Mouse (Mus musculus) heart, embryonic 11.5 days (tissue): Measurements from ENCODE around the gene Commd3. TPM values are rescaled to one million over a fixed set of nuclear protein-coding genes. Genes with fewer than 3 reads are reported as not detected.
A peak's percentile ranks its signal among the peaks of the same experiment; 100 is the strongest.

Source experiments
- ATAC-seq: fragments of 200-750 bp; cut with Nextera tagmentation; replicated peaks from 2 replicates; pipeline ENCODE4 v1.8.0; 2017; ENCODE audit warnings: moderate library complexity; ENCODE audit not compliant: insufficient number of reproducible peaks, low FRiP score, low TSS enrichment
- H3K27ac ChIP-seq: fragments of 300-500 bp; sonication (generic); 2 replicates; pipeline ENCODE4 v1.5.1; 2014; ENCODE audit warnings: mild to moderate bottlenecking, low read depth, low read length
- H3K27me3 ChIP-seq: fragments of 300-500 bp; sonication (generic); 2 replicates; pipeline ENCODE4 v1.6.1; 2014; ENCODE audit warnings: mild to moderate bottlenecking, low read length, mixed read lengths; ENCODE audit not compliant: control insufficient read depth, insufficient read depth
- H3K36me3 ChIP-seq: fragments of 300-500 bp; sonication (generic); 2 replicates; pipeline ENCODE4 v1.6.1; 2014; ENCODE audit warnings: mild to moderate bottlenecking, low read length, moderate library complexity, mixed read lengths; ENCODE audit not compliant: control insufficient read depth, insufficient read depth
- H3K4me1 ChIP-seq: fragments of 300-500 bp; sonication (generic); 2 replicates; pipeline ENCODE4 v1.6.1; 2014; ENCODE audit warnings: low read length; ENCODE audit not compliant: control insufficient read depth, insufficient read depth
- H3K4me2 ChIP-seq: fragments of 300-500 bp; sonication (generic); 2 replicates; pipeline ENCODE4 v1.6.1; 2014; ENCODE audit warnings: mild to moderate bottlenecking, moderate library complexity
- H3K4me3 ChIP-seq: fragments of 300-500 bp; sonication (generic); 2 replicates; pipeline ENCODE4 v1.5.1; 2014; ENCODE audit warnings: low read depth, low read length
- H3K9ac ChIP-seq: fragments of 300-500 bp; sonication (generic); 2 replicates; pipeline ENCODE4 v1.6.1; 2014; ENCODE audit warnings: mild to moderate bottlenecking, low read depth, low read length, moderate library complexity
- H3K9me3 ChIP-seq: fragments of 300-500 bp; sonication (generic); replicated peaks from 2 replicates; pipeline ENCODE4 v1.6.1; 2016; ENCODE audit warnings: low read length; ENCODE audit not compliant: control insufficient read depth
- WGBS: fragments of 180-500 bp; shearing (Covaris S2); extraction: QIAGEN DNeasy Blood & Tissue Kit; methylation state at CpG from one replicate; pipeline ENCODE4 v1.1.7; 2014; ENCODE audit not compliant: insufficient replicate concordance; 5-methylcytosine and 5-hydroxymethylcytosine counted together
- polyA plus RNA-seq: library from polyadenylated mRNA; unstranded; fragments of >200 nt; fragmentation: Nextera tagmentation; extraction: Ambion mirVana; gene quantifications from 2 replicates; pipeline ENCODE4 v1.2.1, GENCODE M21; 2014

Gene Commd3
- polyA plus RNA-seq, 1 experiment from 2014 or later, result 118 TPM

GRCm38 (mm10) chr2:18695629-18696150 lies 23.5 kb downstream of the Commd3 start:
- ATAC-seq, result no peak

GRCm38 (mm10) chr2:18697591-18698244 lies 25.5 kb downstream of the Commd3 start:
- Histone ChIP-seq H3K27ac (no peak overlapping the region), H3K9ac (no peak overlapping the region), H3K27me3 (peaks cover 60% of the 10 kb centered on the region), H3K9me3 (no peaks in the 10 kb centered on the region), H3K4me3 (no peak overlapping the region), H3K4me2 (no peak overlapping the region), H3K36me3 (no peaks in the 10 kb centered on the region), H3K4me1 (peaks cover 7% of the 10 kb centered on the region; the same call in 1 of the 2 replicates)
- WGBS, result 2% methylated on average over 4 of the region's 4 CpGs
- no peak for ATAC-seq

More at GRCm38 (mm10) chr2:18695629-18696150, 23.5 kb downstream of the Commd3 start:
- H3K27me3 ChIP-seq, result peaks cover 57% of the 10 kb centered on the region
- H3K9me3 ChIP-seq, result no peaks in the 10 kb centered on the region
- 5% methylated on average over 7 of the region's 7 CpGs for WGBS
- H3K4me1 ChIP-seq, result peaks cover 7% of the 10 kb centered on the region; the same call in 1 of the 2 replicates
- H3K4me3 ChIP-seq, result no peak overlapping the region
- no peaks in the 10 kb centered on the region for H3K36me3 ChIP-seq
- no peak overlapping the region for H3K9ac ChIP-seq
- no peak overlapping the region for H3K4me2 ChIP-seq
- H3K27ac ChIP-seq, result no peak overlapping the region

DNA sequence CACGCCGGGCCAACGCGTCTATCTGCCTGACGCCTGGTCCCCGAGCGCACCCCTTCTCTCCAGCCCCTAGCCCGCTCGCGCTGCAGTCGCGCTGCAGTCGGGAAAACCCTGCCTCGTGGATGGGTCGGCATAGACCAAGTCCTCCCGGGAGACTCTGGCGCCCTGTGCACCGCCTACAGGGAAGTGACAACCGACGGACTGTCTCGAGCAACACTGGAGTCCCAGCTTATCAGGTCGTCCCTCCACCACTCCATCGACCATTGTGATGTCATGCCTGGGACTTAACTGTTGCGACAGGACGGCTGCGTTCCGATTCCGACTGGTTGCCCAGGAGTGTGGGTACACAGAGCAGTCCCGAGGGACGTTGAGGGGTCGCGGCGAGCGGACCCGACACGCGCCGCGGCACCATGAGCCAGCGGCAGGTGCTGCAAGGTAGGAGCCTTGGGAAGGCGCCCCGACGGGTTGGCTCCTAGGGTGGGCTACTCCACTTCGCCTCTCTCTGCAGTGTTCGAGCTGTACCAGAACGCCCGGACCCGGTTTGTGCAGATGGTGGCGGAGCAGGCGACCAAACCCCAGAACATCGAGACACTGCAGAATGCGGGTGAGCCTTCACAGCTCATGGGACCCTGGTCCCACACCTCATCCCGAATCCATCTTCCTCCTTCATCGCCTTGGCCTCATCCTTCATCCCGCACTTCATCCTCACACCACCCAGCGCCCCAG lies 26.6 kb downstream of the Commd3 start:
- peaks cover 56% of the 10 kb centered on the region for H3K27me3 ChIP-seq
- peaks cover 7% of the 10 kb centered on the region; the same call in 1 of the 2 replicates for H3K4me1 ChIP-seq
- under 1% methylated on average over 56 of the region's 56 CpGs for WGBS
- H3K4me3 ChIP-seq, result peak overlapping the region; percentile 31
- ATAC-seq, result 0 out of 2 replicates have a peak, but pooled peaks have one; percentile 20
- H3K4me2 ChIP-seq, result peak overlapping the region; percentile 58
- H3K27ac ChIP-seq, result no peak overlapping the region
- H3K36me3 ChIP-seq, result no peaks in the 10 kb centered on the region
- no peaks in the 10 kb centered on the region for H3K9me3 ChIP-seq
- no peak overlapping the region for H3K9ac ChIP-seq

DNA sequence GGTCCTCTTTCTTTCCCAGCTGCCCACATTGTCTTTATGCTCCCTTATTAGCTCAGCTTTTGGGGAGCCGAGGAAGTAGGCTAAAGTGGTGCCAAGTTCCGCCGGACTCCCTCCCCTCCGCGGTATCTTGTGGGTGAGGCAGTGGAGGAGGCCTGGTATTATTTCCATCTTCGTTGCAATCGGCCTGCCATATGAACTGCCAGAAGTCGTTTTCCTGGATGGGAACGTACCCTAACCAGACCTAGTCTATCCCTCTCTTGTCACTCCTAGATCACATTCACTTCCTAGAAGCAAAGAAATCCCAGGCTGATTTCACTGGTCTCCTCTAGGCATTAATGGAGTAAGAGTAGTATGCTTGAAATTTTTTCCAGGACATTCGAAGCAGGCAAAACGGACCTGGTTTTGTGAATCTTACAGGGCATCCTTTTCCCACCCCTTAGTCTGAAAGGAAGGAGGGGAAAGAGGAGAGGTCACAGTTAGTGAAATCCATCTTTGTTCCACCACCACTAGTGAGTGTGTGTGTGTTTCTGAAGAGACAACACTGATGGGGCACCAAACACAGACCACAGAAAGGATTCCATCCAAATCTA lies 27.3 kb downstream of the Commd3 start:
- Histone ChIP-seq H3K27ac (no peak overlapping the region), H3K36me3 (no peaks in the 10 kb centered on the region), H3K4me1 (peaks cover 7% of the 10 kb centered on the region; the same call in 1 of the 2 replicates), H3K27me3 (peaks cover 59% of the 10 kb centered on the region), H3K4me2 (peak overlapping the region; percentile 58; the same call in 1 of the 2 replicates), H3K9ac (no peak overlapping the region), H3K9me3 (no peaks in the 10 kb centered on the region), H3K4me3 (peak overlapping the region; percentile 31; the same call in 1 of the 2 replicates)
- ATAC-seq, result no peak
- 2% methylated on average over 11 of the region's 11 CpGs for WGBS

DNA sequence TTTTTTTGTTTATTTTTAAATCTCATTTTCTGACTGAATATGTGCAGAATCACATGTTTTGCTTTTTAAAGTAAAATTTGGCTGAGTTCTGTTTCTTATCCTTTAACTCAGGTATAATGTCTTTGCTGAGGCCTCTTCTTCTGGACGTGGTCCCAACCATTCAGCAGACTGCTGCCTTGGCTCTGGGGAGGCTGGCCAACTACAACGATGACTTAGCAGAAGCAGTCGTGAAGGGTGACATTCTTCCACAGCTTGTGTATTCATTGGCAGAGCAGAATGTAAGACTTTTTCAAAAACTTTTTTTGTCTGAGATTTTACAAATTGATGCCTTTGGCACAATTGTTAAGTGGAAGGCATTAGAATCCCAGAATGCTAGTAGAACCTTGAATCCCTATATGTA lies 38.2 kb downstream of the Commd3 start:
- no peak overlapping the region for H3K4me3 ChIP-seq
- 66% methylated on average over 3 of the region's 3 CpGs for WGBS

GRCm38 (mm10) chr2:18713071-18713470 lies 40.9 kb downstream of the Commd3 start:
- no peaks in the 10 kb centered on the region for H3K27me3 ChIP-seq
- H3K27ac ChIP-seq, result no peak overlapping the region
- no peak overlapping the region for H3K4me3 ChIP-seq
- ATAC-seq, result no peak
- H3K4me1 ChIP-seq, result no peaks in the 10 kb centered on the region
- H3K9ac ChIP-seq, result no peak overlapping the region
- no peak overlapping the region for H3K4me2 ChIP-seq
- H3K9me3 ChIP-seq, result no peaks in the 10 kb centered on the region
- no peaks in the 10 kb centered on the region for H3K36me3 ChIP-seq
- 64% methylated on average over 2 of the region's 2 CpGs for WGBS

More for the DNA sequence above, 38.2 kb downstream of the Commd3 start:
- no peaks in the 10 kb centered on the region for H3K36me3 ChIP-seq
- H3K27ac ChIP-seq, result no peak overlapping the region
- no peak overlapping the region for H3K4me2 ChIP-seq
- H3K4me1 ChIP-seq, result no peaks in the 10 kb centered on the region
- H3K27me3 ChIP-seq, result no peaks in the 10 kb centered on the region; the same call in 1 of the 2 replicates
- no peak for ATAC-seq
- H3K9me3 ChIP-seq, result no peaks in the 10 kb centered on the region
- H3K9ac ChIP-seq, result no peak overlapping the region

DNA sequence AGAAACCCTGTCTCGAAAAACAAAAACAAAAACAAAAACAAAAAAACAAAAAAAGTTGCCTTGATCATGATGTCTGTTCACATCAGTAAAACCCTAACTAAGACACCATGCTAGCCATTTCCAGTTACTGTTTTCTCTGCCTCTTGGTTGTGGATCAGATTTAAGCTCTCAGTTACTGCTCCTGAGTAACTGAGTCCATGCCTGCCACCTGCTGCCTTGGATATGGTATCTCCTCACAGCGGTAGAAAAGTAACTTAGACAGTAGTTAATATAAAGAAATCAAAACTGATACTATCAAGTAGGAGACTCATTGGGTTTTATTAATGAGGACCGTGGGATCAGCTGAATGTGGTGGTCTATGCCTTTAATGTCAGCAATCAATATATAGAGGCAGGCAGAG lies 42.2 kb downstream of the Commd3 start:
- H3K4me1 ChIP-seq, result no peaks in the 10 kb centered on the region
- 65% methylated on average over 3 of the region's 3 CpGs for WGBS
- H3K4me2 ChIP-seq, result no peak overlapping the region
- H3K9ac ChIP-seq, result no peak overlapping the region
- no peak overlapping the region for H3K4me3 ChIP-seq
- H3K9me3 ChIP-seq, result no peaks in the 10 kb centered on the region
- H3K36me3 ChIP-seq, result no peaks in the 10 kb centered on the region
- H3K27me3 ChIP-seq, result no peaks in the 10 kb centered on the region
- ATAC-seq, result no peak
- H3K27ac ChIP-seq, result no peak overlapping the region

- H3K4me1 ChIP-seq, result no peaks in the 10 kb centered on the region
Observed at GRCm38 (mm10) chr2:18718521-18718920, 46.3 kb downstream of the Commd3 start.

More at GRCm38 (mm10) chr2:18718521-18718920, 46.3 kb downstream of the Commd3 start:
- Histone ChIP-seq H3K27ac (no peak overlapping the region), H3K9ac (no peak overlapping the region), H3K4me2 (no peak overlapping the region), H3K4me3 (no peak overlapping the region), H3K9me3 (no peaks in the 10 kb centered on the region), H3K36me3 (no peaks in the 10 kb centered on the region), H3K27me3 (no peaks in the 10 kb centered on the region)
- no peak for ATAC-seq
- 67% methylated on average over 4 of the region's 4 CpGs for WGBS
